Mouse (Mus musculus): ENCODE data around the gene Syne2. TPM values are rescaled to one million over a fixed set of nuclear protein-coding genes. Genes with fewer than 3 reads are reported as not detected.

Syne2 gene
- polyA plus RNA-seq, 1 experiment, result 82.0 TPM

DNA sequence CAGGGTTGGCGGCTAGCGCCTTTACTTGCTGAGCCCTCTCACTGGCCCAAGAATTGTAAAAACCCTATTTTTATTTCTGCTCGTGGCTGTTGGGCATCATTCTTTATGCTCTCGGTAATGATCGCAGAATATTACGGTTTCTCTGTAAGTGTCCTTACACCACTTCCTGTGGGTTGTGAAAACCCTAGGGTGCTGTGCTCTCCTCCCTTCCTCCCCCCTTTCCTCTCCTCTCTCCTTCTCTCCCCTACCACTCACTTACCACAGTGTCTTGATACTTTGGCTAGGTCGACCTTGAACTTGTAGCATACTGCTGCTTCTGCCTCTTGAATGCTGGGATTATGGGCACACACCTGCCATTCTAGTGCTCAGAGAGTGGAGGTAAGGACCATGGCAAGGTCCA lies 7.5 kb downstream of the Syne2 start:
- peaks cover 11% of the 10 kb centered on the region for H3K4me1 ChIP-seq (ENCODE audit: control insufficient read depth, insufficient read depth, low read length)
- 76% methylated on average over 7 of the region's 7 CpGs for WGBS
- no peak for DNase-seq
- TF ChIP-seq CTCF (IDR thresholded peaks at IDR 0.05; ENCODE audit: insufficient read depth, low read length), result no peak
- no peak for TF ChIP-seq POLR2A (IDR thresholded peaks at IDR 0.05; ENCODE audit: borderline replicate concordance, extremely low read depth, low read depth, low read length)
- no peak overlapping the region for H3K4me3 ChIP-seq (replicated peaks; ENCODE audit: extremely low read depth, low read depth, low read length)

DNA sequence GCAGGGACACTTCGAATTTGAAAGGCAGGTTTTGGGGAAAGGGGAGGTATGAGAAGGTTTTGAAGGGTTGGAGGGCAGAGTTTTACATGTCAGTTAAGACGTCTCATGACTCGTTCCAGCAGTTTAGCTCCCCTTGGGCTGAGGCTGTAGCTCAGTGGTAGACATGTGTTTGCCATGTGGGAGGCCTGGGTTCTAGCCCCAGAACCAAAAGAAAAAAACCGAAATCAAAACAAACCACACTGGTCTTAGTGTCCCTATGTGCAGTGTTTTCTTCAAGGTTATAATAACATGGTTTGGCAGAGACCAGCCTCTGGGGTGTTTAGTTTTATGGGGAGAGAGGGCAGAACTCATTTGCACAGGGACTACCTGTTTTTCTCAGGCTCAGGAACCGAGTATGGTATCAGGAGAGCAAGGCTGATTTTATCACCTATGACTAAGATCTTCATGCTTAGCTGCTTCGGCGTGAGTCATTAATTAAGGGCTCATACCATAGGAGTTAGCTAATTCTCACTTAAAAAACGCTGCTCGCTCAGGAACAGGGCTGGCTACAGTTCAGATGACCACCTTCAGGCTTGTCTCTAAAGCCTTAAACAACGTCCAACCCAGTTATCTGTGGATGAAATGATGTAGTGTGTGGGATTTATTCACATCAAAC lies 8.9 kb downstream of the Syne2 start:
- Histone ChIP-seq H3K4me3 (replicated peaks; ENCODE audit: extremely low read depth, low read depth, low read length) (no peak overlapping the region), H3K4me1 (ENCODE audit: control insufficient read depth, insufficient read depth, low read length) (peaks cover 11% of the 10 kb centered on the region)
- 45% methylated on average over 10 of the region's 10 CpGs for WGBS
- TF ChIP-seq POLR2A (IDR thresholded peaks at IDR 0.05; ENCODE audit: borderline replicate concordance, extremely low read depth, low read depth, low read length) (no peak), CTCF (IDR thresholded peaks at IDR 0.05; ENCODE audit: insufficient read depth, low read length) (no peak)
- no peak for DNase-seq

DNA sequence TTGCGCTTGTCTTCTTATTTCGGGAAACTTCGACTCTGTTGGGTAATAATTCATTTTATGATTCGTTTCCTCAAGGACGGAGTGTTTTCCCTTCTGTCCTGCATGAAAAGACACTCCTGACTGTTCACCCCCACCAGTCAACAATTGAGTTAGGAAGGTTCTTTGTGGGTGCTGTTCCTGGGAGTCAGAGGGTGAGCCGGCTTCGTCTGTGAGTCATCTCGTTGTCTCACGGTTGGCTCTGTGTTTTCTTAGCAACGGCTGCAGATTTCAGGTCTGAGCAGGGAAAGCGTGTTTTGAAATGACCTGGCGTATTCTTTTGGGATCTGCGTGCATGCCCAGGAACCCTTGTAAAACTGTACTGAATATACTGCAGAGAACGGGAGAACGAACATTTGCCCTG lies 9.8 kb downstream of the Syne2 start:
- peaks cover 11% of the 10 kb centered on the region for H3K4me1 ChIP-seq (ENCODE audit: control insufficient read depth, insufficient read depth, low read length)
- WGBS, result 51% methylated on average over 15 of the region's 15 CpGs

DNA sequence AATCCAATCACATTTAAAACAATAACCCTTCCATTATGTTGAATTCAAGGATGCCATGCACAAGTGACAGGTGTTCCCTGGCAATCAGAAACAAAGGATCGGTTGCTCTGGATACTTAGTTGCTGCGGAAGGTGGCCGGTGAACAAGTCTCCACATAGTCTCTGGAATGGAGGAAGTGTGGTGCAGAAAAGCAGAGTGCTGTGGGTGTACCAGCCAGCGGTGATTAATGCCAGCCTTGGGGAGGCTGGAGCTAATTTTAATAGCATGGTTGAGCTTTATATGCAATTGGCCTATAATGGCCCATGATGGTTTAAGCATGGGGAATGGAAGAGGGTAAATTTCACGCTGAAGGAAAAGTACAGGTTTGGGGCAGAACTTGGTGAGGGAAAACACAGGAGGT lies 11.7 kb downstream of the Syne2 start:
- no peak overlapping the region for H3K4me3 ChIP-seq (replicated peaks; ENCODE audit: extremely low read depth, low read depth, low read length)
- H3K4me1 ChIP-seq (ENCODE audit: control insufficient read depth, insufficient read depth, low read length), result peaks cover 12% of the 10 kb centered on the region
- TF ChIP-seq CTCF (IDR thresholded peaks at IDR 0.05; ENCODE audit: insufficient read depth, low read length) (no peak), POLR2A (IDR thresholded peaks at IDR 0.05; ENCODE audit: borderline replicate concordance, extremely low read depth, low read depth, low read length) (no peak)
- WGBS, result 68% methylated on average over 5 of the region's 5 CpGs
- DNase-seq, result no peak

More for the DNA sequence above, 9.8 kb downstream of the Syne2 start:
- H3K4me3 ChIP-seq (replicated peaks; ENCODE audit: extremely low read depth, low read depth, low read length), result peak overlapping the region; percentile 48
- TF ChIP-seq POLR2A (IDR thresholded peaks at IDR 0.05; ENCODE audit: borderline replicate concordance, extremely low read depth, low read depth, low read length), result no peak
- TF ChIP-seq CTCF (IDR thresholded peaks at IDR 0.05; ENCODE audit: insufficient read depth, low read length), result no peak
- DNase-seq, result no peak

DNA sequence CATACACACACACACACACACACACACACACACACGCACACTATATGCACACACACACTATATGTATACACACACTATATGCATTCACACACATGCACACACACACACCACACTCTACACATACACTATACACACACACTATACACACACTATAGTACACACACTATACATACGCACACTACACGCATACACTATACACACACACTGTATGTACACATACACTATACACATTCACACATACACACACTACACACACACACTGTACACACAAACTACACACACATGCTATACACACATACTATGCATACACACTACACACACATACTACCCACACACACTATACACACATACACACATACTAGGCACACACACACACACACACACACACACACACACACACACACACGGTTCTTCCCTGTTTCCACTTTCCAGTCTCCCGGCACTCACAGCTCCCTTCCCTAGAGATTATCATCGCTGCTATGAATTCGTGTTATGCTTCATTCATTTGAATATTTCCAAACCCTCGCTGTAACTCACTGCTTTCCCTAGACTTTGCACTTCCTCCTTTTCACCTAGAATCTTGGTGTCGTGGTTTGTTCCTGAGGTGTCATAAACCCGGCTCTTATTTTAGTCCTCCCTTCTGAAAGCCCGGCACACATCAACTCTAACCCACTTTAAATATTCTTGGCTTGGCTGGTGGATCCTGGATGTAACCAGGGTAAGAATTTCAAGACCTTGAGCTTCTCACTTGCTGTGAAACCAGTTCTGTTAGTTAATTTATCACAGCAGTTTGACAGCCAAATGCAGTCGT lies 15.4 kb downstream of the Syne2 start:
- peaks cover 22% of the 10 kb centered on the region for H3K4me1 ChIP-seq (ENCODE audit: control insufficient read depth, insufficient read depth, low read length)
- no peak for DNase-seq
- TF ChIP-seq CTCF (IDR thresholded peaks at IDR 0.05; ENCODE audit: insufficient read depth, low read length) (no peak), POLR2A (IDR thresholded peaks at IDR 0.05; ENCODE audit: borderline replicate concordance, extremely low read depth, low read depth, low read length) (no peak)
- 35% methylated on average over 12 of the region's 12 CpGs for WGBS
- no peak overlapping the region for H3K4me3 ChIP-seq (replicated peaks; ENCODE audit: extremely low read depth, low read depth, low read length)

DNA sequence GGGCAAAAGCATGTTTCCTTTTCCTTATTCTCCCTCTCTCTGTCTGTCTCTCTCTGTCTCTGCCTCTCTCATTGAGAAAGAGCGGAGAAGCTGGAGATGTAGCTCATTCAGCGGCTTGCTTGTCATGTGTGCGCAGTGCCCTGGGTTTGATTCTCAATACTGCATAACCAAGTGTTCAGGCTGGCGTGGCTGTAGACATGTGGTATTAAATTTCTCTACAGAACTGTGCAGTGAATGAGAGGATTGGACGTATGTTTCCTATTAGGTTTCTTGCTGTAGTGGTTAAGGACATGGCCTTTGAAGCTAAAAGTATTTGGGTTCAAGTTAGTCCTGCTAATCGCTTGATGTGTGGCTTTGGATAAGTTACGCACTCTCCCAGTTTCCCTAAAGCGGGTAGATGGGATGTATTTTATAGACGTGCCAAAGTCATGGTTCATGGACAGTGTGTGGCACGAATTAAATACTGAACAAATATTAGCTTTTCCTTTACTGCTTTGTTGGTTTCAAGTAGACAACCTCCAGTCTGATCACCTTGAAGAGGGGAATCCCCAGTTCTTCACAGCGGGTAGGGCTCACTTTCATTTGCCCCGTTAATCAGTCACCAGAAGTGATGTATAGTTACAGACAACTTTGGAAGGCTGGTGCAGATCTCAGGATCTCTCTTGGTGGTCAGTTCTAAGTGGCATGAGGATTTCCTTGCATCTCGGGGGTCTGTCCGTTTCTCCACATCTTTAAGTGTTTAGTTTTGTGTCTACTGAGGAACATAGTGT lies 16.2 kb downstream of the Syne2 start:
- DNase-seq, result no peak
- TF ChIP-seq CTCF (IDR thresholded peaks at IDR 0.05; ENCODE audit: insufficient read depth, low read length) (no peak), POLR2A (IDR thresholded peaks at IDR 0.05; ENCODE audit: borderline replicate concordance, extremely low read depth, low read depth, low read length) (no peak)
- WGBS, result 71% methylated on average over 14 of the region's 14 CpGs
- H3K4me3 ChIP-seq (replicated peaks; ENCODE audit: extremely low read depth, low read depth, low read length), result no peak overlapping the region
- H3K4me1 ChIP-seq (ENCODE audit: control insufficient read depth, insufficient read depth, low read length), result peaks cover 22% of the 10 kb centered on the region

DNA sequence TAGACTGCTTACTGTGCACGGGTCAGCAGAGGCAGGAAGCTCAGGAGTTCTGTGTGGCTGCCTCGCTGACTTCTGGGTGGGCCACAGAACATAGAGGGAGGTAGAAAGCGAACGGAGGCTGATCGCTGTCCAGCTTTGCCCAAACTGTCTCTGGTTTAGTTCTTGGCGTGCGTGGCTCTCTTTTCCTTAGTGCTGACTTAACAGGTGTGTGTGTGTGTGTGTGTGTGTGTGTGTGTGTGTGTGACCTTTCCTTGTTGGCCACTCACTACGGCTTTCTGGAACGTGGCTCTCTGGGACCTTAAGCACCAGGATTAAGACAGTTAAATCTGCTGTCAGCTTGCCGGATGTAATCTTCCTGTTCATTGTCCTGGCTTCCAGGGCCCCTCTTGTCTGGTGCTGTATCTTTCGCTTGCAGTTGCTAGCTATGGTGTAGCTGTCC lies 18.6 kb downstream of the Syne2 start:
- H3K4me3 ChIP-seq (replicated peaks; ENCODE audit: extremely low read depth, low read depth, low read length), result peak overlapping the region; percentile 44
- TF ChIP-seq CTCF (IDR thresholded peaks at IDR 0.05; ENCODE audit: insufficient read depth, low read length) (no peak), POLR2A (IDR thresholded peaks at IDR 0.05; ENCODE audit: borderline replicate concordance, extremely low read depth, low read depth, low read length) (no peak)
- no peak for DNase-seq
- WGBS, result 21% methylated on average over 11 of the region's 11 CpGs
- peaks cover 27% of the 10 kb centered on the region for H3K4me1 ChIP-seq (ENCODE audit: control insufficient read depth, insufficient read depth, low read length)

DNA sequence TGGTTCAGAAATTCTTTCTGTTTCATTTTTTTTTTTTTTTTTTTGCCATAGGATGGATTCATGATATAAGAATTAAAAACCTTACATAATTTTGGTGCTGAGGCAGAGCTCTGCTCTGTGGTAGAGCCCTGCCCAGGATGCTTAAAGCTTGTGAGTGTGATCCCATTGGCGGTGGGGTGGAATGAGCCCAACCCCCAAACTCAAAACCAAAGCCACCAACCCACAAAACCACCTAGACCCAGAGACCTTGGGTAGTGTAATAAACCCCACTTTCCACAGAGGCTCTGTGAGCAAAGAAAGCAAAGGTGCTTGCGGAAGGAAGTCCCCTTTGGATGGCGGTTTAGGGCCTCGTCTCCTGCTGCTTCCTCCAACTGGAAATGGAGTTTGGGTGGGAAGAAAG lies 19.5 kb downstream of the Syne2 start:
- TF ChIP-seq CTCF (IDR thresholded peaks at IDR 0.05; ENCODE audit: insufficient read depth, low read length) (no peak), POLR2A (IDR thresholded peaks at IDR 0.05; ENCODE audit: borderline replicate concordance, extremely low read depth, low read depth, low read length) (no peak)
- H3K4me3 ChIP-seq (replicated peaks; ENCODE audit: extremely low read depth, low read depth, low read length), result no peak overlapping the region
- H3K4me1 ChIP-seq (ENCODE audit: control insufficient read depth, insufficient read depth, low read length), result peaks cover 27% of the 10 kb centered on the region
- WGBS, result 83% methylated on average over 4 of the region's 4 CpGs
- DNase-seq, result no peak

DNA sequence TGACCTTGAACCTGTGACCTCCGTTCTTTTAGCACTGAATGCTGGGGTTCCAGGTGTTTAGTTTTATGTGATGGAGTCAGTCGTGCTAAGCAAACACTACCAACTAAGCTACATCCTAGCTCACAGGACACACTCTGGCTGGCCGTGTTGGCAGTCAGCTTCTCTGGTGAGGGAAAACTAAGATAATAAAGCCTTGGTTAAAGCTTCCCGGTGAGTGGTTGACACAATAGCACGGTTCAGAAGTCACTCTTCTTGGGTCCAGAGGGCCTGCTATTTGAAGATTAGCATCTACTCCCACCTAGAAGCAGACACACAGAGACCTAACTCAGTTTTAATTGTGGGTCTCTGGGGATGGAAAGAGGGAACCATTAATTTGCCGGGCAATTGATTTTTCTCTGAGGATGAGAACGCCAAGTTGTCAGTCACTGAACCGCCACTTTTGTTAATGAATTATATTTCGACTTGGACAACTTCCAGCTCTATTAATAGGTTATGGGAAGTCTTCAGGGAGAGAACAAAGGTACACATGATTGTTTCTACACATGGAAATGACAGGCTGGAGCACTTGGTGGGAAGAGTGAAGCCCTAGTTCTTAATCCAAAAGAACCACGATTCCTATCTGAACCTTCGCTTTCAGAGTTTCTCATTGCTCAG lies 21.3 kb downstream of the Syne2 start:
- TF ChIP-seq POLR2A (IDR thresholded peaks at IDR 0.05; ENCODE audit: borderline replicate concordance, extremely low read depth, low read depth, low read length), result no peak
- no peak for TF ChIP-seq CTCF (IDR thresholded peaks at IDR 0.05; ENCODE audit: insufficient read depth, low read length)
- H3K4me1 ChIP-seq (ENCODE audit: control insufficient read depth, insufficient read depth, low read length), result peaks cover 24% of the 10 kb centered on the region
- 51% methylated on average over 11 of the region's 11 CpGs for WGBS
- no peak overlapping the region for H3K4me3 ChIP-seq (replicated peaks; ENCODE audit: extremely low read depth, low read depth, low read length)
- no peak for DNase-seq
